Mouse (Mus musculus): ENCODE measurements around the gene Rmnd5a.

The Rmnd5a gene

GRCm38 (mm10) chr6:71372041-71372720, 68.3 kb downstream of the Rmnd5a start:
- in situ Hi-C loops (cut with MboI, MseI) = no loop called here

GRCm38 (mm10) chr6:71371085-71371605, 69.3 kb downstream of the Rmnd5a start:
- in situ Hi-C loops (cut with MboI, MseI) = no loop called here

GRCm38 (mm10) chr6:71369416-71369815, 71.0 kb downstream of the Rmnd5a start:
- in situ Hi-C loops (cut with MboI, MseI) = no loop called here

- in situ Hi-C loops (cut with MboI, MseI) = no loop called here
Observed at GRCm38 (mm10) chr6:71363995-71364394, 76.4 kb downstream of the Rmnd5a start.

DNA sequence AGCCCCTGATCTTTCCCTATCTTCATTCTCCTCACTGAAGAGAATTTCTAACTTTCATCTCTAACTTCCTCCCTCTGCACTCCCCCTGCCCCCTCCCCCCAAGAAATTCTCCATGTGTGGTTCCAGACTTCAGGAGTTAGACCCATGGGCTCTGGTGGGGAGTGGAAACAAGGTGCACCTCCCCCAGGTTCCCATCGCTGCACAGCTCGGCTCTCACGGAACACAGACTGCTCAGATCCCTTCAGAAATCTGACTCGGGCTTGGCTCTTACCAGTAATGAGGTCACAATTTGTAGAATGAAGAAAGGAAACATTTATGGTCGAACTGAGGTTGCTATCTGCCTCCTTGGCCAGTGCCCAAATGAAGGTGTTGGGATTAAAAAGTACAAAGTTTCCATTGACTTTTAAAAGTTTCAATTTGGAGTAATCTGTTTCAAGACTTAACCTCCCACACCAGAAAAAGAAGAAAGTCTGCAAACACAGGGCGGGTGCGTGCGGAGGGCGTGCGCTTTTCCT, 79.2 kb downstream of the Rmnd5a start:
- in situ Hi-C loops (cut with MboI, MseI) = no loop called here

GRCm38 (mm10) chr6:71360751-71361150, 79.7 kb downstream of the Rmnd5a start:
- in situ Hi-C loops (cut with MboI, MseI) = no loop called here

GRCm38 (mm10) chr6:71360221-71360620, 80.2 kb downstream of the Rmnd5a start:
- in situ Hi-C loops (cut with MboI, MseI) = no loop called here

DNA sequence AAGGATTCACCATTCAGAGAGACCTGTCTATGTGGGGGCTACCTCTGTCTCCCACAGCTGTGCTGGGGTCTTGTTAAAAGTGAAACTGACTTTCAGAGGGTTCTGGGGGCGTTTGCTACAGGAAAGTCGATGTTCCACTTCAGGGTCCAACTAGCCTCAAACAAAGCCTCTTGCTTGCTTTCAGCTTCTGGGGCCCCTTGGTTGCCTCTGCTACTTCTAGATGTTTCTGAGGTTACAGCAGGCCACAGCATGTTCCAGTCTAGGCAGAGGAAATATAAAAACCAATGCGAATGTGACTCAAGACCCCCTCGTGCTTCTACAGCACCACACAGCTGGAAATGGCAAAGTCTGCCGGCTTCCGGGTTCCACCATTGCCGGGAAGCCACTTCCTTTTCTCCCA, 82.9 kb downstream of the Rmnd5a start:
- in situ Hi-C loops (cut with MboI, MseI) = no loop called here

DNA sequence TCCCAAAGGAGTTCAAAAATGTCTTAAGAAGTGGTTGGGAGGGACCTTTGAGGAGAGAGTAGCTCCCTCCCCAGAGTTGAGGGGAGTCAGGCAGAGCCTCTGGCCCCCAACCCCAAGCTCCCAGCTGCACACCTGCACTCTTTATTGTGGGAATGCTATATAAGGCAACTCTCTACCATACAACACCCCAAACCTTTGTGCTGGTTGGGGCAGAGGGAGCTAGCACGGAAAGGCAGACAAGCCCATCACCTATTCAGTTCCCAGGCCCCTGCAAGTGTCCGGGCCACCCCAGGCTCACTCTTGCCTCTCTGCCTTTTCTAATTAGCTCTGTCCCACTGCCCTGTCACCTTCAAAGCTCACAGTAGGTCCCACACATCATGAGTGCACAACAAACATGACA, 86.7 kb downstream of the Rmnd5a start:
- in situ Hi-C loops (cut with MboI, MseI) = no loop called here

GRCm38 (mm10) chr6:71352866-71353427, 87.5 kb downstream of the Rmnd5a start:
- in situ Hi-C loops (cut with MboI, MseI) = no loop called here

DNA sequence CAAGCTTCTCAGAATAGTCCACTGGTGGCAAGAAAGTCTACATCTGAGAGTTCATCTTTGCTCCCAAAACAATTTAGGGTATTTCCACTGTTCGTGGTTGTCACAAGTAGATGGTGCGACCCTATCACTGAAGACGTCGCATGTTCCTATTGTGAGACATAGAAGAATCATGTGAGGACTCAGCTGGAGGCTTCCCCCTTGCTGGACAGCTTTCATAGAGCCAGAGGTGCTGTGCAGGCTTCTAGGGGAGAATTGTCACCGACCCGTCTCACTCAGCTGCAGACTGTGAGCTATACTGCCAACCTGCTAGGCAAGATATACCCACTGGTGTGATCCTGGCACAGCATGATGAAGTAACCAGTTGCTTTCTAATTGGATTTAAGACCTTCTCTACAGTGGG, 88.2 kb downstream of the Rmnd5a start:
- in situ Hi-C loops (cut with MboI, MseI) = no loop called here

DNA sequence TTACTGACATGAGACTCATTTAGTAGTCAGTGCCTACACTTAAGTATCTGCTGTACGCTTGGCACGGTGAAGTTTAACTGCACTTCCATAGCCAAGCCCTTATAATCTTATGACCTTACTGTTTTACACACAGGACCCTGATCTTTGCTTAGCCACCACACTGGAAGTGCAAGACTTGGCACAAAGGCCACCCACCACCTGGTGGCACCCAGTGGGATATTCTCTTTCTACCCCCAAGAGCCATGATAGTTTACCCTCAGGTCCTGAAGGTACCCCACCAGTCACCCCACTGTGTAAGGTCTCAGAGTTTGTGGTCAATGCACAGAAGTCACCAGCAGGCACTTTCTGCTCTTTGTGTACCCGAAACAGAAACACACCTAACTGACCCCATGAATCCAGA, 89.2 kb downstream of the Rmnd5a start:
- in situ Hi-C loops (cut with MboI, MseI) = no loop called here

DNA sequence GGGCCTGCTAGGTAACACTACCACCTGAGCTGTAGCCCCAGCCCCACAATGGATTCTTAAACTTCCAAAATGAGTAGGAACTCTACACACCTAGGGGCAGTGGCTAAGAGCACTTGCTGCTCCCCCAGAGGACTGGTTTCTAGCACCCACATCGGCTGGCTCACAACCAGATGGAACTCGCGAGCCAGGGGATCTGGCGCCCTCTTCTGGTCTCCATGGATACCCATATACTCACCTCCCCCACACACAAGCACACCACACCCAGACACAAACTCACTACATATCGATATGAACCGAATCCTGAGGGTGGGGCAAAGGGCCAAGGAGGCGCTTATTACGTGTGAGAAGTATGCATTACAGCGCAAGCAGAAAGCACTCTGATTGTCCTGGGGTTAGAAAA, 92.4 kb downstream of the Rmnd5a start:
- in situ Hi-C loops (cut with MboI, MseI) = no loop called here

DNA sequence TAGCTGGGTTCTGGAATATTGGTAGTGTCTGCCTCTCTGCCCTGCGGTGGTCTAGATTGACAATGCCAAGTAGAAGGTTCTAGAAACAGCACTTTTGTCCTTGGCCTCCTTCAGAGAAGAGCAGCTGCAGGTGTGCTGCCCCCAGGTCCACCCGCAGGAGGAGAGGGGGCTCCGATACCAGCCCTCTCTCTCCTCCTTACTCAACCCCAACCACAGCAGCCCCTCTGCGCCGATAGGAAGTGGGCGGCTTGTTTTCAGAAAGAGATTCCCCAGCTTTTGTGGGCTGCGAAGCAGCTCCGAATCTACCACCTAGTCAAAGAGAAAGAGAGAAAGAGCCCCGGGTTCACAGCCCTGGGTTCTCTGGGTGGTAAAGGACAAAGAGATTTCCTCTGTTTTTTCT, 99.3 kb downstream of the Rmnd5a start:
- in situ Hi-C loops (cut with MboI, MseI) = no loop called here

- in situ Hi-C loops (cut with MboI, MseI) = no loop called here
Observed at GRCm38 (mm10) chr6:71339351-71339750, 101.1 kb downstream of the Rmnd5a start.

GRCm38 (mm10) chr6:71338941-71339340, 101.5 kb downstream of the Rmnd5a start:
- in situ Hi-C loops (cut with MboI, MseI) = no loop called here

Data from T-helper 1 cell (primary cell).